Mouse (Mus musculus) liver, embryonic 11.5 days (tissue): Measurements from ENCODE around the gene Rnf121. TPM values are rescaled to one million over a fixed set of nuclear protein-coding genes. Genes with fewer than 3 reads are reported as not detected.

Source experiments
- ATAC-seq: fragments of 200-750 bp; cut with Nextera tagmentation; replicated peaks from 2 replicates; pipeline ENCODE4 v1.8.0; 2017; ENCODE audit warnings: moderate number of reproducible peaks, mild to moderate bottlenecking, moderate TSS enrichment, moderate library complexity; ENCODE audit not compliant: low FRiP score
- DNase-seq: peaks from one replicate; pipeline ENCODE4 v3.0.0-alpha.2; 2017; ENCODE audit warnings: low spot score
- H3K27ac ChIP-seq: fragments of 300-500 bp; sonication (generic); 2 replicates; pipeline ENCODE4 v1.5.1; 2014; ENCODE audit warnings: mild to moderate bottlenecking, low read depth, low read length, control low read depth
- H3K27me3 ChIP-seq: fragments of 300-500 bp; sonication (generic); replicated peaks from 2 replicates; pipeline ENCODE4 v1.6.1; 2014; ENCODE audit warnings: low read length, mixed read lengths; ENCODE audit not compliant: control insufficient read depth, insufficient read depth
- H3K36me3 ChIP-seq: fragments of 300-500 bp; sonication (generic); 2 replicates; pipeline ENCODE4 v1.6.1; 2014; ENCODE audit warnings: mild to moderate bottlenecking, low read length, moderate library complexity, mixed read lengths; ENCODE audit not compliant: control insufficient read depth, insufficient read depth
- H3K4me1 ChIP-seq: fragments of 300-500 bp; sonication (generic); replicated peaks from 2 replicates; pipeline ENCODE4 v1.6.1; 2014; ENCODE audit warnings: low read length, mixed read lengths; ENCODE audit not compliant: control insufficient read depth, insufficient read depth
- H3K4me2 ChIP-seq: fragments of 300-500 bp; sonication (generic); 2 replicates; pipeline ENCODE4 v1.6.1; 2014; ENCODE audit warnings: mild to moderate bottlenecking, control low read depth, moderate library complexity
- H3K4me3 ChIP-seq: fragments of 300-500 bp; sonication (generic); 2 replicates; pipeline ENCODE4 v1.5.1; 2014; ENCODE audit warnings: low read depth, low read length, control low read depth
- H3K9ac ChIP-seq: fragments of 300-500 bp; sonication (generic); 2 replicates; pipeline ENCODE4 v1.6.1; 2014; ENCODE audit warnings: low read depth, low read length, control low read depth
- H3K9me3 ChIP-seq: fragments of 300-500 bp; sonication (generic); 2 replicates; pipeline ENCODE4 v1.6.1; 2016; ENCODE audit warnings: low read length, inconsistent platforms, mixed read lengths; ENCODE audit not compliant: control insufficient read depth
- WGBS: fragments of 180-500 bp; shearing (Covaris S2); extraction: QIAGEN DNeasy Blood & Tissue Kit; methylation state at CpG from one replicate; pipeline ENCODE4 v1.1.7; 2014; 5-methylcytosine and 5-hydroxymethylcytosine counted together
- polyA plus RNA-seq: library from polyadenylated mRNA; unstranded; fragments of >200 nt; fragmentation: Nextera tagmentation; extraction: Ambion mirVana; gene quantifications from 2 replicates; pipeline ENCODE4 v1.2.1, GENCODE M21; 2014

Gene Rnf121
- polyA plus RNA-seq, 1 experiment from 2014 or later, result 16.4 TPM

- ATAC-seq (peak; percentile 22; the same call in 1 of the 2 replicates), DNase-seq (no peak)
- Histone ChIP-seq H3K4me3 (no peak overlapping the region), H3K36me3 (no peaks in the 10 kb centered on the region), H3K4me1 (peaks cover 18% of the 10 kb centered on the region), H3K9ac (no peak overlapping the region), H3K27me3 (peaks cover 8% of the 10 kb centered on the region), H3K4me2 (no peak overlapping the region), H3K9me3 (no peaks in the 10 kb centered on the region), H3K27ac (no peak overlapping the region)
- 51% methylated on average over 6 of the region's 6 CpGs for WGBS
Observed at GRCm38 (mm10) chr7:102102696-102103095, 37.4 kb upstream of the Rnf121 start.

GRCm38 (mm10) chr7:102102241-102102640 lies 37.0 kb upstream of the Rnf121 start:
- Histone ChIP-seq H3K4me1 (peaks cover 18% of the 10 kb centered on the region), H3K27me3 (peaks cover 8% of the 10 kb centered on the region), H3K9ac (no peak overlapping the region), H3K9me3 (no peaks in the 10 kb centered on the region), H3K4me2 (no peak overlapping the region), H3K36me3 (no peaks in the 10 kb centered on the region), H3K4me3 (no peak overlapping the region), H3K27ac (no peak overlapping the region)
- no peak for DNase-seq
- WGBS, result 51% methylated on average over 8 of the region's 8 CpGs
- ATAC-seq, result no peak

DNA sequence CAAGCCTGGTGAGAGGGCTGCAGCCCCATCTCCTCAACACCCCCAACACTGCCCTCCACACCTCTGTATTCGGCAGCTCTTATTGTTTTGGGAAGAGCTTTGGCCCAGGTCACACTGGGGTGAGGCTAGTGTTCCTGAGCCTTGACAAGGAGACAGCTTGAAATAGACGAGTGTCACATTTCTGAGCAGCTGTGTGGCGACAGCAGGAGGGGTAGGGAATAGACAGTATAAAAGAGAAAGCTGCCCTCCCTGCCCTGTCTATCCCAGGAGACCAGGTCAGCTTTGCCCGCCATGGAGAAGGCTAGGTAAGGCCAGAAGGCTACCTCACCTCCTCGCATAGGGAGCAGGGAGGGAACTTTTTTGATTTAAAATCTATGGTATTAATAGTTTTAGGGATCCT lies 36.2 kb upstream of the Rnf121 start, which contains the start of gene Art1:
Gene Art1 (plus strand): TSS at position 257 of the 400 bp plus-strand sequence.
- Histone ChIP-seq H3K4me3 (no peak within 1 kb of the TSS), H3K4me2 (no peak within 1 kb of the TSS; the same call in 1 of the 2 replicates), H3K27me3 (peaks cover 8% of the 10 kb centered on the region), H3K36me3 (no peaks in the 10 kb centered on the region), H3K9me3 (no peaks in the 10 kb centered on the region), H3K4me1 (peaks cover 14% of the 10 kb centered on the region; the same call in 1 of the 2 replicates), H3K9ac (no peak within 1 kb of the TSS), H3K27ac (no peak within 1 kb of the TSS)
- DNase-seq (no peak), ATAC-seq (no peak)
- whole genome bisulfite sequencing, result 61% methylated on average over 5 of the region's 5 CpGs

DNA sequence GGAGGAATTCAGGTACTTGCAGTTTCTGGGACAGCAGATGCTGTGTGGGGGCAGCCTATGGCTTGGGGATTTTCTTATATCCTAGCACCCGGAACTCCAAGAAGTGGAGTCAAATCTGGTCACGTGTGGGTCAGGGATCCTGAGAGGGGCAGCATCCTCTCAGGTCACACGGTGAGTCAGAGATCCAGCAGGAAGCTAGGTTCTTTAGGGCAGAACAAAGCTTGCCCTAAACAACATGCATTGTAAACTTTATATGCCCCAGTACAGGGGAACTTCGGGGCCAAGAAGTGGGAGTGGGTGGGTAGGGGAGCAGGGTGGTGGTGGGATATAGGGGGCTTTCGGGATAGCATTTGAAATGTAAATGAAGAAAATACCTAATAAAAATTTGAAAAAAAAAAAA lies 35.6 kb upstream of the Rnf121 start:
- Histone ChIP-seq H3K27me3 (peaks cover 8% of the 10 kb centered on the region), H3K4me1 (peaks cover 14% of the 10 kb centered on the region; the same call in 1 of the 2 replicates), H3K4me3 (no peak overlapping the region), H3K36me3 (no peaks in the 10 kb centered on the region), H3K4me2 (no peak overlapping the region), H3K9me3 (no peaks in the 10 kb centered on the region), H3K27ac (no peak overlapping the region), H3K9ac (no peak overlapping the region)
- DNase-seq (no peak), ATAC-seq (no peak)
- whole genome bisulfite sequencing, result 67% methylated on average over 5 of the region's 5 CpGs

DNA sequence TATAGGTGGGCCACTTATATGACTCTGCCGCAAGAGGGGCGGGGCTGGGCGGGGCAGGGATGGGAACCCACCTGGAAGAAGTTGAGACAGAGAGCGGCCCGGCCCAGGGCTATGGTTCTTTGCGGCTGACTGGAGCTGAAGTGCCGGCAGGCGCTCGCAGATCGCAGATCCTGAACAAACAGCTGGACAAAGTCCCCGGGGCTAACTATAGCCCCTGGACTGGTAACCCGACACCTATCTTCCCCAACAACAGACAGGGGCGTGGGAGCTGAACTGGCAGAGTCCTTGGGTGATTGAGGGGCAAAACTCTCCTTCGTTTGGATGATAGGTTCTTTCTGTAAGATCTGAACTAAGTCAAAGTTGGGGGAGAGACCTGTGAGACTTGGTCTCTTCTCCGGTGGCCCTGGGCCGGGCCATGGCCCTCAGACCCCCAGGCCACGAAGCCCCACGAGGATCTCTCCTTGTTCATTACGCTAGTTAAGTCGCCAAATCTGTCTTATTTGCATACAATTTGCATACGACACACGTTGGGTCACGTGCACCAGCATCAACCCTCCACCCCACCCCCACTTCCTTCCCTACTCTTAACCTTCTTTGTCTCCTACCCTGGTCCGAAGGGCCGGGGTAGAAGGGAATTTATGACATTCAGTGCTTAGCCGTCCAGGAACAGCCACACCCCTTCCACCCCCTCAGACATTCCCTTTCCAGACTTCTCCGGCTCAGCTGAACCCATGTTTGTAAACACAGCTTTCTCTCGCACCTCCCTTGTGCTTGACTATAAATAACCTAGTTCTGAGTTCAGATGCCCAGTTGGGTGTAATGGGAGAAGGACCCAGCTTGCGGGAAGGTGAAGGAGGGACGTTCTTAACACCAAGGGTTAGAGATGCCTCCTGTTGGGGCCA lies 34.7 kb upstream of the Rnf121 start:
- ATAC-seq (peak; percentile 46), DNase-seq (peak; percentile 54)
- Histone ChIP-seq H3K27me3 (peaks cover 8% of the 10 kb centered on the region), H3K4me2 (peak overlapping the region; percentile 54), H3K4me3 (peak overlapping the region; percentile 27), H3K9ac (0 out of 2 replicates have a peak overlapping the region, but pooled peaks have one; percentile 11), H3K9me3 (no peaks in the 10 kb centered on the region), H3K27ac (no peak overlapping the region), H3K4me1 (peaks cover 14% of the 10 kb centered on the region; the same call in 1 of the 2 replicates), H3K36me3 (no peaks in the 10 kb centered on the region)
- 7% methylated on average over 30 of the region's 30 CpGs for WGBS

DNA sequence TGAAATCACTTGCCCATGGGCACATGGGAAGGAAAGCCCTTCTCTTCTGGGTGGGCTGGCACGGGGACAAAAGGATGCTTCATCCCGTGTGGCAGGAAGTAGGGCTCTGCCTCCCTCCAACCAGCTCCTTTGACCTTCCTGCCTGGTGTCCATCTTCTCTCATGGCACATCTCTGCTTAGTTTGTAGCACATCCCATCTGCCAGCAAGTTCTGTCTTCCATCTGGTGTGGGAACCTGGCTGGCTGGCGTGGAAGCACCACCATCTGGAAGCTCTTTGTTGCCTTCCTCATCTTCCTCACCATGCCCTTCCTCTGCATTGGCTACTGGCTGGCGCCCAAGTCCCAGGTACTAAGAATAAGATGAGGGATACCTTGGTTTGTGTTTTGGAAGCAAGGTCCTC lies 22.1 kb upstream of the Rnf121 start:
- Histone ChIP-seq H3K27me3 (no peaks in the 10 kb centered on the region), H3K4me2 (no peak overlapping the region), H3K27ac (no peak overlapping the region), H3K9me3 (no peaks in the 10 kb centered on the region), H3K9ac (no peak overlapping the region), H3K4me1 (no peaks in the 10 kb centered on the region), H3K36me3 (peaks cover 4% of the 10 kb centered on the region), H3K4me3 (no peak overlapping the region)
- 84% methylated on average over 4 of the region's 4 CpGs for WGBS
- no peak for ATAC-seq
- no peak for DNase-seq

DNA sequence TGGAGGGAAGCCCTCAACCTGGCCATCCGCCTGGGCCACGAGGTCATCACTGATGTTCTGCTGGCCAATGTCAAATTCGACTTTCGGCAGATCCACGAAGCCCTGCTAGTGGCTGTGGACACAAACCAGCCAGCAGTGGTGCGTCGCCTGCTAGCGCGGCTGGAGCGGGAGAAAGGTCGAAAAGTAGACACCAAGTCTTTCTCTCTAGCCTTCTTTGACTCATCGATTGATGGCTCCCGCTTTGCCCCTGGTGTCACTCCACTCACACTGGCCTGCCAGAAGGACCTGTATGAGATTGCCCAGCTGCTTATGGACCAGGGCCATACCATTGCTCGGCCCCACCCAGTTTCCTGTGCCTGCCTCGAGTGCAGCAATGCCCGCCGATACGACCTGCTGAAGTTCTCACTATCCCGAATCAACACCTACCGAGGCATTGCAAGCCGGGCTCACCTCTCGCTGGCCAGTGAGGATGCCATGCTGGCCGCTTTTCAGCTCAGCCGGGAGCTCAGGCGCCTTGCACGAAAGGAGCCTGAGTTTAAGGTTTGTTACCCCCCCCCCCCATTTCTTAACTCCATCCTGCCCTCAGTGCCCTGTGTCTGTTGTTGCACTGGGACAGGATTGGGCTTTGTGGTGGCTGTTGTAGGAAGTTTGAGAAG lies 18.9 kb upstream of the Rnf121 start:
- Histone ChIP-seq H3K36me3 (peaks cover 26% of the 10 kb centered on the region), H3K9me3 (no peaks in the 10 kb centered on the region), H3K9ac (no peak overlapping the region), H3K4me3 (no peak overlapping the region), H3K27ac (no peak overlapping the region), H3K27me3 (no peaks in the 10 kb centered on the region), H3K4me2 (no peak overlapping the region), H3K4me1 (no peaks in the 10 kb centered on the region)
- ATAC-seq (no peak), DNase-seq (no peak)
- WGBS, result 86% methylated on average over 26 of the region's 26 CpGs

GRCm38 (mm10) chr7:102082816-102083215 lies 17.5 kb upstream of the Rnf121 start, which contains the start of gene Trpc2:
Trpc2 (plus strand) TSS chr7:102083116.
- H3K4me2 ChIP-seq, result no peak within 1 kb of the TSS
- H3K9ac ChIP-seq, result no peak within 1 kb of the TSS
- H3K36me3 ChIP-seq, result peaks cover 33% of the 10 kb centered on the region

More at GRCm38 (mm10) chr7:102082816-102083215, 17.5 kb upstream of the Rnf121 start, which contains the start of gene Trpc2:
- WGBS, result 83% methylated on average over 5 of the region's 5 CpGs
- DNase-seq (no peak), ATAC-seq (no peak)
- Histone ChIP-seq H3K27ac (no peak within 1 kb of the TSS), H3K9me3 (no peaks in the 10 kb centered on the region), H3K4me1 (no peaks in the 10 kb centered on the region), H3K27me3 (no peaks in the 10 kb centered on the region), H3K4me3 (no peak within 1 kb of the TSS)
